Mouse (Mus musculus): ENCODE measurements at regions not wholly inside any gene's neighbourhood (a gene's known extent, or its start where the extent isn't known, plus 50 kb on each side); places are given as distances from the start of the nearest gene placed in this dataset.

DNA sequence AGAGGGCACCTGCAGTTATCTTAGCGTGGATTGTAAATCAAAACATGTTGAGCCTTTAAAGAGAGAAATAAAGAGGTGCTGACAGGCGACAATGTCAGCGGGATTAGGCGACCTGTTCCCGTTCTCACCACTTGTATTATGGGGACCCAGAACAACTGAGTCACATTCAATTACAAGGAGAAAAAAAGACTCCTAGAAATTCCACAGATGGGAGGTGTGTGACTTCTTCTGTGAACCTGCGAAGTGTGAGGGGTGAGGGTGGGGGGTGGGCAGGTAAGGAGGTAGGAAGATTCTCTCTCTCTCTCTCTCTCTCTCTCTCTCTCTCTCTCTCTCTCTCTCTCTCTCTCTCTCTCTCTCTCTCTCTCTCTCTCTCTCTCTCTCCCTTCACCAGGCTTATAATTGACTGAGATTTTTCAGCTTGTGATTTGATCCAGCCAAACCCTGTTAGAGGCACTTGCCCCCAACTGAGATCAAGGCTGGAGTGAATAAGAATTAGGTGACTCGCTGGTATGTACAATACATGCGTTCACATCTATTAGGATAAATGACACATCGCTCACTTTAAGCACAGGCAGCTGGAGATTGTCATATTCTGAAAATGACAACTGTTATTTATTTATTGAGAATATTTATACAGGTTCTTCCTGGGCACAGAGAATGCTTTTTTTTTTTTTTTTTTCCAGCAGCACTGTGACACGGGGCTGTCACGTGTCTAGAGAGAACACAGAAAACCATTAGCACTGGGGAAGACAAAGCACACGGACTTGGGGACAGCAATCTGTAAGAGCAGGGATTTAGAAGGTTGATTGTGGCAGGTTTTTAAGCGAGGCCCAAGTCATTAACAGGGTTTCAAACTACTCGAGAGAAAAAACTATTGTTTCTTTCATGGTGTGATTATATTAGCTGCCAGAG is 119.2 kb downstream of the Sem1 start:
- H3K4me1 ChIP-seq (replicated peaks; ENCODE audit: control insufficient read depth, insufficient read depth, low read length), result peaks cover 10% of the 10 kb centered on the region; the same call in 1 of the 2 replicates
- 5% methylated on average over 14 of the region's 14 CpGs for WGBS
- no peak for DNase-seq (ENCODE audit: low spot score)
- peak; percentile 83 for ATAC-seq (replicated peaks; ENCODE audit: low FRiP score)
- H3K9me3 ChIP-seq (ENCODE audit: control insufficient read depth, low read length), result no peaks in the 10 kb centered on the region
- H3K27me3 ChIP-seq (ENCODE audit: control insufficient read depth, insufficient read depth, low read length), result no peaks in the 10 kb centered on the region
- H3K4me3 ChIP-seq (ENCODE audit: low read depth, low read length), result no peak overlapping the region
- no peaks in the 10 kb centered on the region for H3K36me3 ChIP-seq (ENCODE audit: control insufficient read depth, insufficient read depth, low read length)
- H3K4me2 ChIP-seq (ENCODE audit: low read depth, low read length, severe bottlenecking), result peak overlapping the region; percentile 18; the same call in 1 of the 2 replicates
- H3K9ac ChIP-seq (ENCODE audit: low read length), result 0 out of 2 replicates have a peak overlapping the region, but pooled peaks have one; percentile 33
- H3K27ac ChIP-seq (ENCODE audit: low read depth, low read length), result peak overlapping the region; percentile 58; the same call in 1 of the 2 replicates

DNA sequence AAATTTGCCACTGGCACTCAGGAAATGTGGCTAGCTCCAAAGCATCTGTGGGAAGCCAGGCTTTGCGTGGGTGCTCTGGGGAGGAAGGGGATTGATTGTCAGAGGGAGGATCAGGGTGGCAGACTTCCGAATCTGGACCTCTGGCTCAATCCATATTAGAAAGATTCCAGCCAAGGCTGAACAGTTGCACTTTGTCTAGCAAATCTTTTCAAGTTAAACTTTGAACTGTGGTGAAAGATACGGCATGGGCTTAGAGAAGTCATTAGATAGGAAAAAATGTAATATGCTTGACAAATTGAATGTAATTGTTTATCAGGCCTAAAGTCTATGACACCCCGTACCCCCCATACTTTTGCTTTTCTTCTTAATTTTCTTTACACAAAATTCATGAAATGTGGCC is 120.7 kb downstream of the Sem1 start:
- H3K27me3 ChIP-seq (ENCODE audit: control insufficient read depth, insufficient read depth, low read length), result no peaks in the 10 kb centered on the region
- no peaks in the 10 kb centered on the region for H3K36me3 ChIP-seq (ENCODE audit: control insufficient read depth, insufficient read depth, low read length)
- no peak overlapping the region for H3K27ac ChIP-seq (ENCODE audit: low read depth, low read length)
- peaks cover 5% of the 10 kb centered on the region; the same call in 1 of the 2 replicates for H3K4me1 ChIP-seq (replicated peaks; ENCODE audit: control insufficient read depth, insufficient read depth, low read length)
- no peaks in the 10 kb centered on the region for H3K9me3 ChIP-seq (ENCODE audit: control insufficient read depth, low read length)
- H3K4me3 ChIP-seq (ENCODE audit: low read depth, low read length), result no peak overlapping the region
- WGBS, result 72% methylated on average over 4 of the region's 4 CpGs
- no peak for DNase-seq (ENCODE audit: low spot score)
- H3K4me2 ChIP-seq (ENCODE audit: low read depth, low read length, severe bottlenecking), result no peak overlapping the region
- no peak for ATAC-seq (replicated peaks; ENCODE audit: low FRiP score)
- H3K9ac ChIP-seq (ENCODE audit: low read length), result no peak overlapping the region

DNA sequence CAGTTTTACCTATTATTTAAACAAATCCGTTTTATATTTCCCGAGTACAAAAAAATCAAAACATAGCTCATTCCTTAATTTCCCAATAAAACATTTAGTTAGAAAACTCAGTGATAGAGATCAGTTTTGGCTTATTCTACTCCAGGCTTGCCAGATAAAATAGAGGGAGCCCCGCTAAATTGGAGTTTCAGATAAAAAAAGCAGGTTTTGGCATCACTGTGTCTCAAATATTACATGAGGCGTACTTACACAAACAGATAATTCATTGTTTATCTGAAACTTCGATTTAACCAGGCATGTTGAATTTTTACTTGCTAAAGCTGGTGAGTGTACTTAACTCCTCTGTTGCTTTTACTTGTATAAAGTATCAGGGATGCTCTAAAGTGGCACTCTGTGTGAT is 121.5 kb downstream of the Sem1 start:
- 91% methylated on average over 5 of the region's 5 CpGs for WGBS
- H3K36me3 ChIP-seq (ENCODE audit: control insufficient read depth, insufficient read depth, low read length), result no peaks in the 10 kb centered on the region
- peaks cover 5% of the 10 kb centered on the region; the same call in 1 of the 2 replicates for H3K4me1 ChIP-seq (replicated peaks; ENCODE audit: control insufficient read depth, insufficient read depth, low read length)
- H3K4me2 ChIP-seq (ENCODE audit: low read depth, low read length, severe bottlenecking), result no peak overlapping the region
- H3K9ac ChIP-seq (ENCODE audit: low read length), result no peak overlapping the region
- H3K4me3 ChIP-seq (ENCODE audit: low read depth, low read length), result no peak overlapping the region
- no peaks in the 10 kb centered on the region for H3K27me3 ChIP-seq (ENCODE audit: control insufficient read depth, insufficient read depth, low read length)
- no peak overlapping the region for H3K27ac ChIP-seq (ENCODE audit: low read depth, low read length)
- ATAC-seq (replicated peaks; ENCODE audit: low FRiP score) (no peak), DNase-seq (ENCODE audit: low spot score) (no peak)
- H3K9me3 ChIP-seq (ENCODE audit: control insufficient read depth, low read length), result no peaks in the 10 kb centered on the region

DNA sequence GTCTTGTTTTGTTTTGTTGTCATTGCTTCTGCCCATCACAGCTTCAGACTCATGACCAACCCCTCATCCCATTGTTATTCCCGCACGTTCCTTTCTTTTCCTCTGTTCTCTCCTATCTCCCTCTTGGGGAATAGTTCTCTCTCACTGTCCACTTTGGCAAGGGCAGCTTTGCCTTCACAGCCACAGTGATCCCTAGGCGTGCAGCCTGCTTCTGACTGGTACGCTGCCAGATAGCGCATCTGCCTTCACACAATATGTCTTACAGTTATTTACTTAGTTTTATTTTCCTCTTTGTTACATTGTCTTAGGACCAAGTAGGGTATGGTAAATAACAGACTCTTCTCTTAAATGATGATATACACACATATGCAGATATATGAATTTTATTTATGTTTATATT is 122.9 kb downstream of the Sem1 start:
- no peak for DNase-seq (ENCODE audit: low spot score)
- H3K27ac ChIP-seq (ENCODE audit: low read depth, low read length), result no peak overlapping the region
- no peak overlapping the region for H3K4me2 ChIP-seq (ENCODE audit: low read depth, low read length, severe bottlenecking)
- no peaks in the 10 kb centered on the region for H3K36me3 ChIP-seq (ENCODE audit: control insufficient read depth, insufficient read depth, low read length)
- ATAC-seq (replicated peaks; ENCODE audit: low FRiP score), result no peak
- H3K4me1 ChIP-seq (replicated peaks; ENCODE audit: control insufficient read depth, insufficient read depth, low read length), result peaks cover 5% of the 10 kb centered on the region; the same call in 1 of the 2 replicates
- H3K4me3 ChIP-seq (ENCODE audit: low read depth, low read length), result no peak overlapping the region
- H3K27me3 ChIP-seq (ENCODE audit: control insufficient read depth, insufficient read depth, low read length), result no peaks in the 10 kb centered on the region
- no peaks in the 10 kb centered on the region for H3K9me3 ChIP-seq (ENCODE audit: control insufficient read depth, low read length)
- H3K9ac ChIP-seq (ENCODE audit: low read length), result no peak overlapping the region
- WGBS, result 91% methylated on average over 5 of the region's 5 CpGs

DNA sequence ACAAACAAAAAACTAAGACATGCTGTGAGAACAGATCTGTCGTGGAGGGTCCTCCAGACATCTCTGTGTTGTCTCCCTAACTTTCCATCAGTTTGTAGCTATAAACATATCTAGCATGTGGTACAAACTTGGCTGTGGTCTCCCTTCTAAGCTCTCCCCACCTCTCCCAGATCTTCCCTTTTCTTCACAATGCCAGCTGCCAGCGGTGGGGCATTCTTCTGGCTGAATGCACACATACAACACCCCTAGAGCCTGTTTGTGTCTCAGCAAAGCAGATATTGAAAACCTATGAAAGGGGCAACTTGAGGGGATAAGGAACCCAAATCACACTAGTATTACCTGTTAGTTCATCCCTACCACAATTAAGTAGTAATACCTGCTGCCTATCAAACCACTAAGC is 124.1 kb downstream of the Sem1 start:
- ATAC-seq (replicated peaks; ENCODE audit: low FRiP score) (0 out of 2 replicates have a peak, but pooled peaks have one; percentile 25), DNase-seq (ENCODE audit: low spot score) (no peak)
- H3K4me3 ChIP-seq (ENCODE audit: low read depth, low read length), result no peak overlapping the region
- H3K36me3 ChIP-seq (ENCODE audit: control insufficient read depth, insufficient read depth, low read length), result no peaks in the 10 kb centered on the region
- no peaks in the 10 kb centered on the region for H3K9me3 ChIP-seq (ENCODE audit: control insufficient read depth, low read length)
- WGBS, result 36% methylated on average over 2 of the region's 2 CpGs
- no peak overlapping the region for H3K27ac ChIP-seq (ENCODE audit: low read depth, low read length)
- no peak overlapping the region for H3K9ac ChIP-seq (ENCODE audit: low read length)
- H3K27me3 ChIP-seq (ENCODE audit: control insufficient read depth, insufficient read depth, low read length), result no peaks in the 10 kb centered on the region
- H3K4me2 ChIP-seq (ENCODE audit: low read depth, low read length, severe bottlenecking), result no peak overlapping the region
- peaks cover 3% of the 10 kb centered on the region; the same call in 1 of the 2 replicates for H3K4me1 ChIP-seq (replicated peaks; ENCODE audit: control insufficient read depth, insufficient read depth, low read length)

DNA sequence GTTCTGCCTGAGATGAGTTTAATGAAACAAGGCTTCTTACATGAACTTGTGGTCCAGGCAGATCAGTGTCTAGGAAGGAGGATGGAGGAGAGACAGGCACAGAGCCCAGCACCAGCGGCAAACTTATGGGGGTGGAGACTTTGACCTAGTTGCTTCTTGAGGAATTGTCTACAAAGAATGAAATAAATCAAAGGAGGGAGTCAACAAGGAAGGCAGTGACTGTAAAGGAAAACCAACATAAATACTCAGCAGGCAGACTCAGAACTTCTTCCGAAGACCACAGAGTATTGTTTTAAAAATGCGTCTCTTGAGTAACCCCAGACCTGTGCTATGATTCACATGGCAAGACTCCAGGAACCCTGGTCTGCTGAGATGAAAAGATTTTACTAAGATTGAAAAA is 143.6 kb downstream of the Sem1 start:
- Histone ChIP-seq H3K4me2 (ENCODE audit: low read depth, low read length, severe bottlenecking) (no peak overlapping the region), H3K36me3 (ENCODE audit: control insufficient read depth, insufficient read depth, low read length) (no peaks in the 10 kb centered on the region), H3K4me1 (replicated peaks; ENCODE audit: control insufficient read depth, insufficient read depth, low read length) (no peaks in the 10 kb centered on the region), H3K27me3 (ENCODE audit: control insufficient read depth, insufficient read depth, low read length) (no peaks in the 10 kb centered on the region), H3K4me3 (ENCODE audit: low read depth, low read length) (no peak overlapping the region), H3K9me3 (ENCODE audit: control insufficient read depth, low read length) (no peaks in the 10 kb centered on the region), H3K27ac (ENCODE audit: low read depth, low read length) (no peak overlapping the region), H3K9ac (ENCODE audit: low read length) (no peak overlapping the region)
- ATAC-seq (replicated peaks; ENCODE audit: low FRiP score), result no peak
- WGBS, result 89% methylated on average over 3 of the region's 3 CpGs
- DNase-seq (ENCODE audit: low spot score), result no peak

DNA sequence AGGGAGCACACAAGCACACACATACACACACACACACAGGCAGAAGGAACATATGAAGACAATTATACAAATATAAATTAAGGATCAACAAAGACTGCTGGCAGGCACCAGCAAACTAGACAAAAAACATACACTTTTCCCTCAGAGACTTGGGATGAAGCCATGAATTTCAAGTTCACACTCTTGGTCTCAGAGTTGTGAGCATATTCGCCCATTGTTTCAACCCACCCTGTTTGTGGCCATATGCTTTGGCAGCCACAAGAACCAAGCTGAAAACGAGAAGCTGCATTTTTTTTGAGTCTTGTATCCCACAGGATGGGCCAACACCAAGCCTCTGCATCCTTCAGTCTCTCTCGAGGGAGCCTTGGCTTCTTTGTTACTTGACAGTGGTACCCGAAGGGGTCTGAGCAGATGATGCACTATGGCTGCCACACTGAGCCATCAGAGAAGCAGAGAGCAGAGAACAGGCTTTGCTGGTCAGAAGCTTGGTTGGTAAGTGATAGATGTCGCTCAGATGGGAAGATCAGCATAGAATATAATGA is 144.1 kb downstream of the Sem1 start:
- Histone ChIP-seq H3K4me3 (ENCODE audit: low read depth, low read length) (no peak overlapping the region), H3K9ac (ENCODE audit: low read length) (no peak overlapping the region), H3K4me1 (replicated peaks; ENCODE audit: control insufficient read depth, insufficient read depth, low read length) (no peaks in the 10 kb centered on the region), H3K36me3 (ENCODE audit: control insufficient read depth, insufficient read depth, low read length) (no peaks in the 10 kb centered on the region), H3K4me2 (ENCODE audit: low read depth, low read length, severe bottlenecking) (no peak overlapping the region), H3K27ac (ENCODE audit: low read depth, low read length) (no peak overlapping the region), H3K9me3 (ENCODE audit: control insufficient read depth, low read length) (no peaks in the 10 kb centered on the region), H3K27me3 (ENCODE audit: control insufficient read depth, insufficient read depth, low read length) (no peaks in the 10 kb centered on the region)
- 77% methylated on average over 5 of the region's 5 CpGs for WGBS
- ATAC-seq (replicated peaks; ENCODE audit: low FRiP score), result no peak
- DNase-seq (ENCODE audit: low spot score), result no peak

DNA sequence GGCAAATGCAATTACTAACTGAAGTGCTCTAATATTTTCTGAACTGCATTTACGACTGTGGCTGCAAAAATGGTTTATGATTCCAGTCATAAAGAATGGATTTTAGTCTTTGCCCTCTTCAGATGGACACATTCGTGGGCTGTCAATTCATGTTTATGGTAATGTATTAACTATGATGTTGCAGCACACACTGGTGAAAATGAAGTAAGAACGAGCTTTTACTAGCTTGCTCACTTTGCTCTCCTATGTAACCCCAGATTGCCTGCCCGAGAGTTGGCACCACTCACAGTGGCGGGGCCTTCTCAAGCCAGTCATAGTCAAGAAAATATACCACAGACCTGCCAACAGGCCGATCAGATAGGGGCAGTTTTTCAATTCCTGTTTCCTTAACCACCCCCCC is 145.3 kb downstream of the Sem1 start:
- no peaks in the 10 kb centered on the region for H3K27me3 ChIP-seq (ENCODE audit: control insufficient read depth, insufficient read depth, low read length)
- ATAC-seq (replicated peaks; ENCODE audit: low FRiP score) (no peak), DNase-seq (ENCODE audit: low spot score) (no peak)
- no peaks in the 10 kb centered on the region for H3K4me1 ChIP-seq (replicated peaks; ENCODE audit: control insufficient read depth, insufficient read depth, low read length)
- no peak overlapping the region for H3K9ac ChIP-seq (ENCODE audit: low read length)
- H3K27ac ChIP-seq (ENCODE audit: low read depth, low read length), result no peak overlapping the region
- H3K4me3 ChIP-seq (ENCODE audit: low read depth, low read length), result no peak overlapping the region
- H3K4me2 ChIP-seq (ENCODE audit: low read depth, low read length, severe bottlenecking), result no peak overlapping the region
- no peaks in the 10 kb centered on the region for H3K36me3 ChIP-seq (ENCODE audit: control insufficient read depth, insufficient read depth, low read length)
- H3K9me3 ChIP-seq (ENCODE audit: control insufficient read depth, low read length), result no peaks in the 10 kb centered on the region
- WGBS, result 89% methylated on average over 6 of the region's 6 CpGs
